Mouse (Mus musculus): ENCODE measurements around the gene Psma1.

Psma1 gene

GRCm38 (mm10) chr7:114268446-114268845 lies 7.5 kb downstream of the Psma1 start:
- DNase-seq, result no peak

- peak; percentile 93 to 94 for DNase-seq
Observed at GRCm38 (mm10) chr7:114253885-114254833, 21.8 kb downstream of the Psma1 start, which contains the start of gene Copb1. Copb1 (minus strand) TSS chr7:114254711.

- DNase-seq, result no peak
Observed at GRCm38 (mm10) chr7:114251684-114252083, 24.2 kb downstream of the Psma1 start.

GRCm38 (mm10) chr7:114233980-114234379 lies 41.9 kb downstream of the Psma1 start:
- no peak for DNase-seq

- no peak for DNase-seq
Observed at GRCm38 (mm10) chr7:114232982-114233381, 42.9 kb downstream of the Psma1 start.

GRCm38 (mm10) chr7:114231857-114232256 lies 44.1 kb downstream of the Psma1 start:
- no peak for DNase-seq

- DNase-seq, result peak in 1 of 2 experiments; percentile 32
Observed at GRCm38 (mm10) chr7:114226521-114226920, 49.4 kb downstream of the Psma1 start.

- no peak for DNase-seq
Observed at GRCm38 (mm10) chr7:114220433-114220832, 55.5 kb downstream of the Psma1 start.

- DNase-seq, result no peak
Observed at GRCm38 (mm10) chr7:114216908-114217307, 59.0 kb downstream of the Psma1 start.

Measured in lung, postnatal 4 days (tissue).